Mouse (Mus musculus) G1E-ER4 (cell line): ENCODE results near the gene Chsy1. TPM values are rescaled to one million over a fixed set of nuclear protein-coding genes. Genes with fewer than 3 reads are reported as not detected.
A peak's percentile ranks its signal among the peaks of the same experiment; 100 is the strongest.

Experiments used
- GATA1 ChIP-seq: IDR thresholded peaks from one replicate; pipeline ENCODE4 v1.8.0; 2012; ENCODE audit warnings: low read length, inconsistent platforms
- polyA plus RNA-seq: library from polyadenylated mRNA; stranded (reverse); fragments of >175 nt; gene quantifications from 2 replicates; pipeline ENCODE4 v1.2.3, GENCODE M21; 2012

Gene Chsy1
- polyA plus RNA-seq, 1 experiment: 11.0 TPM

GRCm38 (mm10) chr7:66104531-66104930 is 4.8 kb upstream of the Chsy1 start:
- no peak for TF ChIP-seq GATA1

- no peak for TF ChIP-seq GATA1
These were observed 3.5 kb upstream of the Chsy1 start for GRCm38 (mm10) chr7:66105771-66106170.

- TF ChIP-seq GATA1: no peak
These were observed 2.7 kb upstream of the Chsy1 start for GRCm38 (mm10) chr7:66106581-66107056.

GRCm38 (mm10) chr7:66107206-66107605 is 2.1 kb upstream of the Chsy1 start:
- TF ChIP-seq GATA1: no peak

GRCm38 (mm10) chr7:66107930-66108329 is 1.4 kb upstream of the Chsy1 start:
- TF ChIP-seq GATA1: no peak

- no peak for TF ChIP-seq GATA1
These were observed 730 bp downstream of the Chsy1 start for GRCm38 (mm10) chr7:66109855-66110635.

GRCm38 (mm10) chr7:66110636-66111112 is 1.4 kb downstream of the Chsy1 start:
- no peak for TF ChIP-seq GATA1

- no peak for TF ChIP-seq GATA1
These were observed 1.9 kb downstream of the Chsy1 start for GRCm38 (mm10) chr7:66111211-66111610.

GRCm38 (mm10) chr7:66113561-66113960 is 4.2 kb downstream of the Chsy1 start:
- peak; percentile 89 for TF ChIP-seq GATA1

GRCm38 (mm10) chr7:66115821-66116343 is 6.6 kb downstream of the Chsy1 start:
- no peak for TF ChIP-seq GATA1

- TF ChIP-seq GATA1: peak; percentile 64
These were observed 7.7 kb downstream of the Chsy1 start for GRCm38 (mm10) chr7:66116906-66117482.

GRCm38 (mm10) chr7:66118046-66118445 is 8.7 kb downstream of the Chsy1 start:
- no peak for TF ChIP-seq GATA1

- TF ChIP-seq GATA1: no peak
These were observed 9.5 kb downstream of the Chsy1 start for GRCm38 (mm10) chr7:66118796-66119195.

GRCm38 (mm10) chr7:66120139-66120538 is 10.8 kb downstream of the Chsy1 start:
- no peak for TF ChIP-seq GATA1

GRCm38 (mm10) chr7:66120702-66121396 is 11.5 kb downstream of the Chsy1 start:
- TF ChIP-seq GATA1: no peak

- no peak for TF ChIP-seq GATA1
These were observed 15.2 kb downstream of the Chsy1 start for GRCm38 (mm10) chr7:66124551-66124968.
